ENCODE assay signal across 25 mouse cellular contexts in the genomic region with DNA sequence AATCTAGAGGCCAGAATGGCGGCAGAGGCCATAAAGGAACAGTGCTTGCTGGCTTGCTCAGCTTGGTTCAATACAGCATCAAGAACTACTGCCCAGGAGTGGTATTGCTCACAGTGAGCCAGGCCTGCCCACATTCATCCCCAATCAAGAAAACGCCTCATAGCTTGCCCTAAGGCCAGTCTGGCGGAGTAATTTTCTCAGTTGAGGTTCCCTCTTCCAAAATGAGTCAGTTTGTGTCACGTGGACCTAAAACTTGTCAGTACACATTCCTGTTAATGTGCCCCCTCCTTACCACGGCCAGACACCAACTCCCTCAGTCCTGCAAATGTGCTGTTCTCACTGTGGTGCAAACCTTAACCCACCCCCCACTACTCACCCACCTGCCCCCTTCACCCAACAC.
A peak's percentile ranks its signal among the peaks of the same experiment; 100 is the strongest.
DNase-seq lines count a peak whose midpoint lies in the region; ATAC-seq and TF ChIP-seq lines count a peak whose summit lies in the region.
"Had no signal": no experiment of that assay in that cellular context is flagged by ENCODE, and none has a peak within 500 bp of the region (broad histone marks: within the 10 kb centered on the region; RNA-seq: fewer than 3 reads in every experiment).

No protein-coding gene starts in this region.

- dilution Hi-C loops in CH12.LX (cut with MboI; ENCODE audit: extremely low pct_ligation_motif_present, extremely low pct_unique_long_range_greater_than_20kb, low sequenced_read_pairs), result no loop called here

- H3K27ac ChIP-seq in CH12.LX (ENCODE audit: insufficient read depth, low read depth), result no peak overlapping the region
- H3K27ac ChIP-seq in hindbrain, embryonic 12.5 days, result no peak overlapping the region

- TF ChIP-seq CTCF in CH12.LX (conservative IDR thresholded peaks at IDR 0.05 in 1 of 2, IDR thresholded peaks at IDR 0.05 in 1 of 2; ENCODE audit: low read depth in 2 of 2, low read length in 2 of 2), result no peak

- in situ Hi-C loops in CH12.LX (cut with MboI; ENCODE audit: low pct_ligation_motif_present, low pct_unique_long_range_greater_than_20kb, low sequenced_read_pairs), result loop anchor here (25.0 kb wide), 1 partner anchor 488 kb away; no protein-coding TSS in a partner anchor

- TF ChIP-seq POLR2A in CH12.LX (IDR thresholded peaks at IDR 0.05; ENCODE audit: low read depth, low read length), result no peak

- H3K9me3 ChIP-seq in CH12.LX (replicated peaks; ENCODE audit: low read length), result no peaks in the 10 kb centered on the region
- H3K9me3 ChIP-seq in hindbrain, embryonic 12.5 days (replicated peaks), result no peaks in the 10 kb centered on the region

- 84% methylated on average over 5 of the region's 5 CpGs for WGBS in hindbrain, embryonic 12.5 days

- ATAC-seq in hindbrain, embryonic 12.5 days (ENCODE audit: low FRiP score), result no peak
- ATAC-seq: activated CD4-positive, CD25-positive, alpha-beta regulatory T cell, adult 4 months; CD4-positive, CD25-positive, alpha-beta regulatory T cell, adult 4 months; Patski had no signal

- H3K36me3 ChIP-seq in CH12.LX (replicated peaks in 1 of 2; ENCODE audit: control insufficient read depth in 1 of 2, insufficient read depth in 1 of 2, low read length in 1 of 2), result no peaks in the 10 kb centered on the region
- H3K36me3 ChIP-seq in hindbrain, embryonic 12.5 days, result no peaks in the 10 kb centered on the region
- H3K36me3 ChIP-seq: G1E had no signal

- H3K27me3 ChIP-seq in CH12.LX (replicated peaks), result no peaks in the 10 kb centered on the region
- no peaks in the 10 kb centered on the region for H3K27me3 ChIP-seq in hindbrain, embryonic 12.5 days

- peak; percentile 58 for DNase-seq in heart, adult 11 months
- no peak for DNase-seq in heart, adult 8-10 months (ENCODE audit: low spot score)
- DNase-seq in 3T3-L1 (ENCODE audit: low read depth, low spot score) (peak; percentile 37), CH12.LX (ENCODE audit: extremely low read depth) (peak; percentile 26), NIH3T3 (ENCODE audit: low read depth) (peak; percentile 27)
- no peak for DNase-seq in right cerebral cortex, adult 18-20 months
- DNase-seq in adrenal gland, adult 18-20 months (ENCODE audit: low spot score in 2 of 2), result no peak
- DNase-seq: adrenal gland, adult 2 months; adrenal gland, adult 8-10 months; adrenal gland, postnatal 10 days; adrenal gland, postnatal 14 days; adrenal gland, postnatal 25 days; adrenal gland, postnatal 36 days; B cell, adult 2 months; cerebellum, adult 11 months; cerebellum, adult 11-12 months; cerebellum, adult 18-20 months; cerebellum, adult 2 months; cerebellum, adult 8-10 months; cerebellum, adult 9-10 months had no signal

- TF ChIP-seq RAD21 in CH12.LX (IDR thresholded peaks at IDR 0.05; ENCODE audit: low read depth, low read length), result no peak

- no peaks in the 10 kb centered on the region for H3K79me2 ChIP-seq in CH12.LX (replicated peaks; ENCODE audit: control insufficient read depth, extremely low read depth, insufficient read depth, poor library complexity, severe bottlenecking)

- H3K9ac ChIP-seq in CH12.LX (ENCODE audit: insufficient read depth, low read depth), result no peak overlapping the region
- no peak overlapping the region for H3K9ac ChIP-seq in hindbrain, embryonic 12.5 days

- no peak overlapping the region for H3K4me2 ChIP-seq in CH12.LX (ENCODE audit: insufficient read depth, low read depth, poor library complexity, severe bottlenecking)
- H3K4me2 ChIP-seq in hindbrain, embryonic 12.5 days (replicated peaks), result no peak overlapping the region

- TF ChIP-seq EP300 in CH12.LX (IDR thresholded peaks at IDR 0.05; ENCODE audit: low read length), result peak; percentile 75

- H3K4me3 ChIP-seq in CH12.LX (replicated peaks in 1 of 3; ENCODE audit: low read depth in 2 of 3, low read length in 2 of 3, poor library complexity in 1 of 3), result no peak overlapping the region
- no peak overlapping the region for H3K4me3 ChIP-seq in hindbrain, embryonic 12.5 days

- peaks cover 0 to 9% of the 10 kb centered on the region in 2 experiments; a peak in 2 of 4 replicates for H3K4me1 ChIP-seq in CH12.LX (ENCODE audit: control insufficient read depth in 1 of 2, insufficient read depth in 2 of 2)
- H3K4me1 ChIP-seq in hindbrain, embryonic 12.5 days, result no peaks in the 10 kb centered on the region

TF ChIP-seq in CH12.LX, 34 proteins besides CTCF, POLR2A, EP300 and RAD21:
- no peak for TF ChIP-seq TBP (conservative IDR thresholded peaks at IDR 0.05; ENCODE audit: low read depth, low read length)
- peak; percentile 78 for TF ChIP-seq JUN (IDR thresholded peaks at IDR 0.05; ENCODE audit: insufficient read depth, low read depth, low read length)
- TF ChIP-seq BHLHE40 (IDR thresholded peaks at IDR 0.05; ENCODE audit: low read depth, low read length), result peak; percentile 85
- peak; percentile 95 for TF ChIP-seq IRF4 (IDR thresholded peaks at IDR 0.05; ENCODE audit: low read depth, low read length)
- peak; percentile 58 for TF ChIP-seq USF2 (conservative IDR thresholded peaks at IDR 0.05; ENCODE audit: low read depth, low read length)
- TF ChIP-seq SMC3 (IDR thresholded peaks at IDR 0.05; ENCODE audit: low read depth, low read length), result no peak
- 0 out of 2 replicates have a peak, but pooled peaks have one; percentile 43 for TF ChIP-seq MAZ (IDR thresholded peaks at IDR 0.05; ENCODE audit: low read depth, low read length)
- TF ChIP-seq KAT2A (IDR thresholded peaks at IDR 0.05; ENCODE audit: insufficient replicate concordance, low read length), result no peak
- no peak for TF ChIP-seq ZC3H11A (IDR thresholded peaks at IDR 0.05; ENCODE audit: low read depth, low read length)
- TF ChIP-seq MEF2A (IDR thresholded peaks at IDR 0.05; ENCODE audit: borderline replicate concordance, low read depth, low read length), result 0 out of 2 replicates have a peak, but pooled peaks have one; percentile 37
- TF ChIP-seq MYC (IDR thresholded peaks at IDR 0.05; ENCODE audit: low read depth, low read length), result 0 out of 2 replicates have a peak, but pooled peaks have one; percentile 48
- no peak for TF ChIP-seq MAFK (IDR thresholded peaks at IDR 0.05; ENCODE audit: insufficient replicate concordance, low read length)
- TF ChIP-seq RCOR1 (conservative IDR thresholded peaks at IDR 0.05; ENCODE audit: low read depth, low read length), result 0 out of 2 replicates have a peak, but pooled peaks have one; percentile 37
- peak; percentile 71 for TF ChIP-seq MAX (IDR thresholded peaks at IDR 0.05; ENCODE audit: low read length)
- TF ChIP-seq HCFC1 (IDR thresholded peaks at IDR 0.05; ENCODE audit: low read depth, low read length), result no peak
- no peak for TF ChIP-seq ZKSCAN1 (IDR thresholded peaks at IDR 0.05; ENCODE audit: borderline replicate concordance, low read depth, low read length)
- no peak for TF ChIP-seq NRF1 (IDR thresholded peaks at IDR 0.05; ENCODE audit: low read depth, low read length)
- TF ChIP-seq TCF12 (IDR thresholded peaks at IDR 0.05; ENCODE audit: low read depth, low read length), result peak; percentile 50; the same call in 1 of the 2 replicates
- TF ChIP-seq MXI1 (IDR thresholded peaks at IDR 0.05; ENCODE audit: low read depth, low read length), result 0 out of 2 replicates have a peak, but pooled peaks have one; percentile 35
- no peak for TF ChIP-seq ZNF384 (IDR thresholded peaks at IDR 0.05; ENCODE audit: low read depth, low read length)
- TF ChIP-seq UBTF (IDR thresholded peaks at IDR 0.05; ENCODE audit: low read depth, low read length), result no peak
- 0 out of 2 replicates have a peak, but pooled peaks have one; percentile 32 for TF ChIP-seq SIN3A (IDR thresholded peaks at IDR 0.05; ENCODE audit: low read length)
- peak; percentile 79 for TF ChIP-seq USF1 (IDR thresholded peaks at IDR 0.05; ENCODE audit: low read depth, low read length)
- 0 out of 2 replicates have a peak, but pooled peaks have one; percentile 45 for TF ChIP-seq CHD2 (IDR thresholded peaks at IDR 0.05; ENCODE audit: low read length)
- TF ChIP-seq ZMIZ1 (IDR thresholded peaks at IDR 0.05; ENCODE audit: low read depth, low read length), result no peak
- TF ChIP-seq ETS1 (conservative IDR thresholded peaks at IDR 0.05; ENCODE audit: low read depth, low read length), result peak; percentile 42; the same call in 1 of the 2 replicates
- TF ChIP-seq JUND (conservative IDR thresholded peaks at IDR 0.05; ENCODE audit: low read depth, low read length), result peak; percentile 80

Comparison
In these comparisons a context has a peak if more than half of its experiments do, and no peak if none do; other contexts are left out.
1. DNase-seq: peak in heart, adult 11 months (single experiment), 3T3-L1 (single experiment), CH12.LX (single experiment) and NIH3T3 (single experiment); none in heart, adult 8-10 months (single experiment), right cerebral cortex, adult 18-20 months (single experiment) and adrenal gland, adult 18-20 months (0 of 2).